Mouse (Mus musculus) B cell, adult 2 months (primary cell): ENCODE results near the gene 4930469K13Rik.

Experiments used
- DNase-seq, 2 experiments: peaks; one replicate each; pipeline ENCODE4 v3.0.0; 2022

The 4930469K13Rik gene

GRCm38 (mm10) chr11:33980146-33980545, 118.2 kb downstream of the 4930469K13Rik start:
- DNase-seq = no peak

GRCm38 (mm10) chr11:33975121-33975520, 123.2 kb downstream of the 4930469K13Rik start:
- no peak for DNase-seq

- no peak for DNase-seq
Observed at GRCm38 (mm10) chr11:33974341-33975040, 123.9 kb downstream of the 4930469K13Rik start.

DNA sequence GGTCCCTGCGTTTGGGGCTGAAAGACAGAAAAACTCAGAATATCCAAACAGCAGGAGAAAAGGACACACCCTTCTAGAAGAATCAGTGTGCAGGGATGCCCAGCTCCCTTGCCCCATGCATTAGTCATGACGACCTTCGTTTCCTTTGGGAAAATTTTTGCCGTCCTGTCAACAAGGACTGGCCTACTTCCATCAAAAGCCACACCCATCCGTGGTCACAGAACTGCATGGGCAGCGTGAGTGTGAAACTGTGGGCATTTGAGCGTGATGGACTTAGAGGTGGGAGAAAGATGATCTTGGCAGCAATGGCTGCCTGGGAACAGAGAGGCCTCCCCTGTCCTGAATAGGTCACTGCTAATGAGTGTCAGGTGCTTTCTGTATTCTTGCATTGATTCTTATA, 126.2 kb downstream of the 4930469K13Rik start:
- DNase-seq = no peak

- no peak for DNase-seq
Observed at GRCm38 (mm10) chr11:33969199-33969598, 129.2 kb downstream of the 4930469K13Rik start.

DNA sequence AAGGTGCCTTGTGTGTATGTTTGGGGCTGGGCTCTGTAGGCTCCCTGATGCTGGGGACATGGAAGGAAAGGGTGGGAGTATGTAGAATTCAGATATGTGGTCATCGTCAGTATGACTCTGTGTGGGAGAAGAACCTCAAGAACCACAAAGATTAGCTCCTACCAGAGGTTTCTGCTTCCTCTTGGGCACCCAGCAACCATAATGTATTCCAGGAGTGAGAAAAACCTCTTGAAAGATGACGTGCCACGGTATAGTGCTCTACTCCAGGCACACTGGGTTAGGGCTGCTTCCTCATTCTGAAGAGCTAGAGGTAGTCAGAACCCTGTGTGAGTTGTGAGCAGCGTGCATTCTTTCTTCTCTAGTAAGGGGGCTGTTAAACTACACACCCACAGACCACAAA, 130.6 kb downstream of the 4930469K13Rik start:
- no peak for DNase-seq

DNA sequence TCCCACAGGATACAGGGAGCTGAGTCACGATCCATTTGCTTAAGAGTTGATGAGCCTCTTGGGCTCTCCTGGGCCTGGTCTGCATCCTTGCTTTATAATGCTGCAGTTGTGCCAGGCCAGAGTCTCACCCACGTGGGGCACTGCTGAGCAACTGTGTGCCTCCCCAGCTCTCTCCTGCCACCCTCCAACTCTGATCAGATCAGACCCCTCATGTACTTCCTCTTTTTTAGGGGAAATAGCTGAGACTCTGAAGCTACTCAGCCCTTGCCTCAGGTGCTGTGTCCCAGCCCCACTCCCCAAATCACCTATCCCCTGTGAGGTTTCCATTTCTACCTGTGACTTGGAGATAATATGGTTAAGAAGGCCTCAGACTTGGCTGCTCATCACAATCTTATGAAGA, 133.0 kb downstream of the 4930469K13Rik start:
- peak; percentile 8 to 9 for DNase-seq

DNA sequence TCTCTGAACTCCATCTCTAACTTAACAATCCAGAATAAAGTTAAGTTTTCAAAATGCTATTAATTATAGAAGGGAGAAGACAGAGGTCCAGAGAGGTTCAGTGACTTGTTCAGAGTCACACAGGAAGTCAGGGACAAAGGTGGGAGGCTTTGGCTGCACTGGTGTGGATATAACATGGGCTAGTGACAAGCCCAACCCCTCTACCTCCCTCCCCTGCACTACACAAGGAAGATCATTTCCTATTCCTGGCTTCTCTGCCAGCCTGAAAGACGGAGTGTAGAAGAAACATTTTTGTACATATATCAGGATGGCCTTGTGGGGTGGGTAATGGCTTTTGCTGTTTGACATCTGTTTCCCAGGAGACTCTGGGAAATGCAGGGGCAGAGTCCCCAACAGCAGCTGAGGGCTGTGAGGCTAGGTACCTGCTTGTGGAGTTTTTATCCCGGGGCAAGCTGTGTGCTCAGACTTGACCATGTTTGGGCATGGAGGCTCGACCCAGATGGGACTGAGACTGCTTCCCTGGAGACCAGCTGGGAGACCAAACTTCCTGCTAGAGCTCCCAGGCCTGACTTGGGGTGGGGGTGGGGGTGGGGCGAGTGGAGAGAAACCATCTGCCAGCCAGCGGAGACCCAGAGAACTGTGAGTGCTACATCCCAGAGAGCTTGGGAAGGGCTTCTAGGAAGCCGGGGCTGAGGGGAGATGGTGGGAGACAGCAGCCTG, 135.5 kb downstream of the 4930469K13Rik start, which contains the start of gene Kcnmb1:
TSS of gene Kcnmb1 (plus strand) at position 326 of the 720 bp plus-strand sequence.
- no peak for DNase-seq

GRCm38 (mm10) chr11:33962178-33962577, 136.2 kb downstream of the 4930469K13Rik start:
- no peak for DNase-seq

DNA sequence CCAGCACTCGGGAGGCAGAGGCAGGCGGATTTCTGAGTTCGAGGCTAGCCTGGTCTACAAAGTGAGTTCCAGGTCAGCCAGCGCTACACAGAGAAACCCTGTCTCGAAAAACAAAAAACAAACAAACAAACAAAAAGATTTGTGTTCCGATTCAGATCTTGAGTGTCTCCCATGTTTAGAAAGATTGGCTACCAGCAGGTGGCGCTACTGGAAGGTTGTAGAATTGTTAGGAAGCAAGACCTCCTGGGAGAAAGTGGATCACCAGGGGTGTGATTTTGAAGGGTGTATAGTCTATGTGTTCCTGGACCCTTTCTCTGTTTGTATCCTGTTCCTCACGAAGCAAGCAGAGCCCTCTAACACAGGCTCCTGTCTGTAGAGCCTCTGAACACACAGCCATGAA, 139.6 kb downstream of the 4930469K13Rik start:
- peak; percentile 47 to 52 for DNase-seq

GRCm38 (mm10) chr11:33957595-33957994, 140.8 kb downstream of the 4930469K13Rik start:
- no peak for DNase-seq

- DNase-seq = no peak
Observed at GRCm38 (mm10) chr11:33956623-33957022, 141.7 kb downstream of the 4930469K13Rik start.

GRCm38 (mm10) chr11:33955982-33956381, 142.4 kb downstream of the 4930469K13Rik start:
- no peak for DNase-seq

DNA sequence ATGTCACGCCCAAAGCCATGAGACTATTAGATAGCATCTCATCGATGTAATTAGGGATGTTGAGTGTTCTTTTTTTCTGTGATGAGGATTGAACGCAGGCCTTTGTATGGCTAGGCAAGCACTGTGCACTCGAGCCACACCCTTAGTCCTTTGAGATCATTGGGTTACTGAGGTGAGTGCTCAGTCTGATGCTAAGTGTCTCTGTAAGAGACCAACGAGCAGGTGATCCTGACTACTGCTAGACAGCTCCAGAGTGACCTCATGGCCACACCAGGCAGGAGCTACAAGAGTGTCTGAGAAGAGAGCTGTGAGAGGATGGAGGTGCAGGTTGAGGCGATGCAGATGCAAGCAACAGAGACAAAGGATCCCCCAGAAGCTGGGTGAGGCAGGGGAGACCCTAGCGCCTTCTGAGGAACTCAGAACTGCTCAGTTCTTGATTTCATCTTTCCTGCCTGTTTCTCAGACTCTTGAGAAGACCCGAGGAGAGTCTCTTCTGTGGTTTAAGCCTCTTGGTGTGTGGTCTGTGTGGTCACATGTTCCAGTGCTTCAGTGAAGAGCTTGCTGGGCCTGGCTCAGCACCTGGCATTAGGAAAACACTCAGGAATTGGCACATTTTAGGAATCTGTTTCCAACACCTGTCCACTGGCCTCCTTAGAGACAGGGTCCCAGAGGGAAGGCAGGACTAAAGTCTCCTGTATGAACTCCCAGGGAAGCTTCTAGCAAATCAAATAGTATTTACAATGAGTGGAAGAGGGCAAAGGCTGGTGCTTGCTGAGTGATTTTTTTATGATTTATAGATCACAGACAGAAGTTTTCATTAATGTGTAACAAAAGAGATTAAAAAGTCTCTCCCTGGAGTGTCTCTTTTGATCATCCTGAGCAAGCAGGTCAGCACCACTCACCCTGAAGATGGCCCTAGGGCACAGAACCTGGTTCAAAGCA, 146.4 kb downstream of the 4930469K13Rik start:
- DNase-seq = no peak

DNA sequence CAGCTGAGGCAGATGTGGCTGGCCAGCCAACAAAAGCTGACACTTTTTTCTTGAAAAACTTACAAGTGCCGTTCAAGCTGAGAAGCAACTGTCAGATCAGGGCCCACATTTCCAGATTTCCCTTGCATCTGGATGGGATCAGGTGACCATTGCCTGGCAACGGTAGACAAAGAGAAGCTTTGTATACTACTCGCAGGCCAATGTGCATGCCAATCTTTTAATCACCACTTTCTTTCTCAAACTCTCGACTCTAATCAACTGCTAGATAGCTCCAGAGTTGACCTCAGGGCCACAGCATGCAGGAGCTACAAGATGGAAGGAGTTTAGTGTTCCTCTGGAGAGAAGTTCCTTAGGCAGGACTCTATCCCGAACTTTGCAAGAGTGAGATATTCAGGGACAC, 147.2 kb downstream of the 4930469K13Rik start:
- no peak for DNase-seq

- DNase-seq = no peak
Observed at GRCm38 (mm10) chr11:33946501-33946900, 151.9 kb downstream of the 4930469K13Rik start.

- DNase-seq = no peak
Observed at GRCm38 (mm10) chr11:33944786-33945328, 153.5 kb downstream of the 4930469K13Rik start.

DNA sequence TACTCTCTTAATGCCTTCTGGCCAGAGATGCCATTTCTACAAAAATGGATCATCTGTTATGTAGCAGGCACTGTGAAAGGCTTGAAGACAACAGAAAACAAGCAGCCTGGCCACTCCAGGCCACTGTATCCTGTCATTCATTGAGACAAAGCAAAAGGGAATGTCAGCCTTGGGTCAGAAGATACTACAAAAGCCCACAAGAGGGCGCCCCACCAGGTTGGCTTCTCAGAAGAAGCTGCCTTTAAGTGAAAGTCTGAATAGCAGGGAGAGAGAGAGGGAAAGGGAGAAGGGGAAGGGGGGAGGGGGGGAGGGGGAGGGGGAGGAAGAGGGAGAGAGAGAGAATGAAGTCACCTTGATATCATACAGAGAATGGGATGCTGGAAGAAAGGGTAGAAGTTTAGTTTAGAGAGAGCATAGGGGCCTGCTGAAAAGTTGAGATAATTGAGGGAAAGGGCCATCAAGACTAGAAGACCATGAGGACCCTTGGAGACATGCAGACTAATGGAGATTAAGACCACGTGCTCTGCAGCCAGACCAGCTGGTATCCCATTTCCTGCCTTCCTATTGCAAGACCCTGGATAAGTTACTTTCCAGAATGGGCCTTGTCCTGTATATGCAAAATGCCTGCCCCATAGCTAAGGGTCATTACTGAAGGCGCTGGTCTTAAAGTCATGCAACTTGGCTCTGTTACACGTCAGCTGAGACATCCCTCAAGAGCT, 154.1 kb downstream of the 4930469K13Rik start:
- peak; percentile 40 for DNase-seq

DNA sequence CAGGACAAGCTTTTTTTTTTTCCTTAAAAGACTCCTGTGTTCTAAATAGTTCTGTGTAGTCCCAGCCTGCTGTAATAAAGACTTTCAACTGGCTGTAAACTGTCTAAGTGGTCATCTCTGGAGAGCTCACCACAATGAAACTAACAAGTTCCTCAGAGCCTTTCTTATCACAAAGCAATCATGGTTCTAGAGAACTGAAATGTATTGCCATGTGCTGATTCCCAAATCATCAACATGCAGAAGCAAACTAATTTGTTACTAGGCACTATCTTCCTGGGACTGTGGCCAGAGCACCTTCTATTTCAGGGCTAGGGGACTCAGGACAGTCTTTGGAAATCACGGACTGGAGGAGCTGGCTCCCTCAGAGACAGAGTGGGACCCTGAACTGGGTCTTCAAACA, 154.8 kb downstream of the 4930469K13Rik start:
- DNase-seq = no peak

DNA sequence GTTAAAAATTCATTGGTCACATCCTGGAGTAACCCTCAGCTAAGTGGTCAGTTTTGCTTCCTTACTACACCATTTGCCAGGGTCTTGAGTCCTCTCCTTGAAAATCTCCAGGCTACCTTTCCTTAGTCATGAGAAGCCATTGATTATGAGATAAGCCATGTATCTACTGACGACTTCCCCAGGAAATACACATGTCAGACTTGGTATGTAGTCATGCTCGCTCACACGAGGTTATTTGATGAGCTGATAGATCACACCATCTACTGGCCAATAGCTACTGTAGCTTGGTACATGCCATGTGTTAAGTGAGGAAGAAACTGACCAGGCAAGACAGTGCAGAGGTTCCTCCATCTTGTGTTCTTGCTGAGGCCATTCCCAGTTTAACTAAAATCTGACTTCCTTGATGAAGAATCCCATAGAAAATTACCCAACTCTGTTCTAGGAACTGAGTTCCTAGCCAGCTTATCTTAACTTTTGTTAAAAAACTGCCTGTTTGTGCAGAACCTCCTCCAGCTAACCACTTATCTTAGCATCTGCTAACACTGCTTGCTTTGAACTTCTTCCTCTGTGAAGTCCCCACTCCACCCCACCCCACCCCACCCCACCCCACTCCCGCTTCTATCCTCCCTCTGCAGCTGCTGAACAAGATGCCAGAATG, 158.8 kb downstream of the 4930469K13Rik start:
- no peak for DNase-seq

DNA sequence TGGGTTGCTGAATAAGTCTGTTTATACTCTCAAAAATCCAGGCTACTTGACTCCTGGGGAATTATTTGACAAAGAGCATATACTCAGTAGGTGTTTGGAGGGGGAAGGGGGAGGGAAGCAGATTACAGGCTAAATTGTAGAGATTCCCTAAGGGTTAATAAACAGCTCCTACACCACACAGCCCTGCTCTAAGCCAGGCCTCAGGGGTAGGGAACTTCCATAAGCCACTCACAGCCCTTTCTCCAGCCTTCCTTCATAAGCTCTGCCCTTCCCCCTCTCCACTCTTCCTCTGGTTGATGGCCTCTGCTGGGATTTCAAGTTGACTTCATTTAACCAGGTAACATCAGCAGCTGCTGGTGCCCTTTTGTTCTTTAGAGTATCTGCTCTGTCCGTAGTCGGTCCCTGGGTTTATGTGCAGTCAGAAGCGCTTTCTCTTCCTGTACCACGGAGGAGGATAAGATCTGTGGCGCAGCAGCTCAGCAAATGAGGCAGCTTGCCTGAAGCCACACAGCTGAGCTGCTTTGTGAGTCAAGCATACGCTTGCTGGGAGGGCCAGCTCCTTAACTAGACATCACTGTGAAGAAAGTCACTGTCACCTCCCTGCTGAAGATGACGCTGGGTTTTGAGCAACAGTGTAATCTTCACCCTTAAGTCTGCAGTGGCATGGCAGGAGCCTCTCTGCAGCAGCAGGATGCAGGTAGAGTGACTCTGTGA, 159.6 kb downstream of the 4930469K13Rik start:
- DNase-seq = no peak
